Mouse (Mus musculus): ENCODE data around the gene Zranb3. TPM values are rescaled to one million over a fixed set of nuclear protein-coding genes. Genes with fewer than 3 reads are reported as not detected.
"Not testable (repeated sequence)": the region's sequence is repeated elsewhere in the genome, so short reads cannot be mapped to it uniquely, and the experiment has no call there.

The Zranb3 gene
- polyA plus RNA-seq, 1 experiment from 2014 or later: 18.7 TPM

GRCm38 (mm10) chr1:127954800-127955199 is 148.0 kb downstream of the Zranb3 start:
- no peaks in the 10 kb centered on the region for H3K36me3 ChIP-seq (ENCODE audit: control insufficient read depth, insufficient read depth, low read length)
- 0 out of 2 replicates have a peak, but pooled peaks cover 2% of the 10 kb centered on the region for H3K4me1 ChIP-seq (replicated peaks; ENCODE audit: control insufficient read depth, insufficient read depth, low read length)
- H3K27me3 ChIP-seq (ENCODE audit: control insufficient read depth, insufficient read depth, low read length): no peaks in the 10 kb centered on the region
- no peak overlapping the region for H3K4me2 ChIP-seq (ENCODE audit: low read depth, low read length, severe bottlenecking)
- H3K27ac ChIP-seq (ENCODE audit: low read depth, low read length): no peak overlapping the region
- H3K4me3 ChIP-seq (ENCODE audit: low read depth, low read length): no peak overlapping the region
- 89% methylated on average over 4 of the region's 4 CpGs for WGBS
- H3K9ac ChIP-seq (ENCODE audit: low read length): no peak overlapping the region
- H3K9me3 ChIP-seq (ENCODE audit: control insufficient read depth, low read length): no peaks in the 10 kb centered on the region
- DNase-seq (ENCODE audit: low spot score): no peak
- ATAC-seq (replicated peaks; ENCODE audit: low FRiP score): no peak

DNA sequence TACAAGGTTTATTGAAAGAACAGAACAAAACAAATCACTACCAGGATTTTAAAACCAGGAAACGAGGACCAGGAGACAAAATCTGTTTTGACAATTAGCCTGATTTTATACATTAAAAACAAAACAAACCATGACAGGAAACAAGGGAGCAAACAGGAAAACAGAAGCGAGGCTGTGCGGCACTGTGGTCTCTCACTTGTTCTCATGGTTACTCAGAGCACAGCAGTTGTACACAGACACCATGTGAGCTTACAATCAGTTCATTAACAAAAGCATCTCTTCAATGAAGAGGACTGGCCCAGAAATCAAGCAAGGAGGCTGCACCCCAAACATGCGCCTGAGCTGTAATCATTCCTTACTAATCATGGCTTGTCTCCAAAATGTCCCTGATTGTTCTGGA is 148.6 kb downstream of the Zranb3 start:
- H3K27me3 ChIP-seq (ENCODE audit: control insufficient read depth, insufficient read depth, low read length); H3K4me3 ChIP-seq (ENCODE audit: low read depth, low read length); H3K9ac ChIP-seq (ENCODE audit: low read length); DNase-seq (ENCODE audit: low spot score); H3K4me2 ChIP-seq (ENCODE audit: low read depth, low read length, severe bottlenecking); H3K4me1 ChIP-seq (replicated peaks; ENCODE audit: control insufficient read depth, insufficient read depth, low read length); H3K9me3 ChIP-seq (ENCODE audit: control insufficient read depth, low read length); H3K36me3 ChIP-seq (ENCODE audit: control insufficient read depth, insufficient read depth, low read length); H3K27ac ChIP-seq (ENCODE audit: low read depth, low read length); ATAC-seq (replicated peaks; ENCODE audit: low FRiP score): not testable (repeated sequence)
- 91% methylated on average over 4 of the region's 4 CpGs for WGBS

- no peak overlapping the region for H3K27ac ChIP-seq (ENCODE audit: low read depth, low read length)
- 93% methylated on average over 4 of the region's 4 CpGs for WGBS
- no peak overlapping the region for H3K4me2 ChIP-seq (ENCODE audit: low read depth, low read length, severe bottlenecking)
- H3K9ac ChIP-seq (ENCODE audit: low read length): no peak overlapping the region
- DNase-seq (ENCODE audit: low spot score) (no peak), ATAC-seq (replicated peaks; ENCODE audit: low FRiP score) (no peak)
- no peaks in the 10 kb centered on the region for H3K9me3 ChIP-seq (ENCODE audit: control insufficient read depth, low read length)
- H3K27me3 ChIP-seq (ENCODE audit: control insufficient read depth, insufficient read depth, low read length): no peaks in the 10 kb centered on the region
- no peaks in the 10 kb centered on the region for H3K4me1 ChIP-seq (replicated peaks; ENCODE audit: control insufficient read depth, insufficient read depth, low read length)
- H3K36me3 ChIP-seq (ENCODE audit: control insufficient read depth, insufficient read depth, low read length): no peaks in the 10 kb centered on the region
- no peak overlapping the region for H3K4me3 ChIP-seq (ENCODE audit: low read depth, low read length)
These were observed 150.6 kb downstream of the Zranb3 start for GRCm38 (mm10) chr1:127952276-127952675.

DNA sequence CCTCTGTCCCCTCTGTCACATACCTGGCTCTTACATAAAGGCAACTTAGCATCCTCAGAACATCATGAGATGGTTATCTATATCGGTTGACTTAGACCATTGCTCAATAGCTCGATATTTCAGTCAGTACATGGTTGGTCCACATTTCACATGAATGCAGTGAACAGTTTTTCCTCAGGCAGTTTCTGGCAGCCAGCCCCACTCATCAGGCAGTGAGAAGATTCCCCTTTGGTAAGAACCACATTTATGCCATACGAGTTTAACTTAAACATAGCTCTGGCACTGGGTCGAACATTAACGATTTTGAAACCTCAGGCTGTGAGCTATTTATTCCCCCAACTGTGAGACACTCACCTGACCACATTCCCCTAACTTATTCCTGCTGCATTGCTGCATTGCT is 154.1 kb downstream of the Zranb3 start:
- Histone ChIP-seq H3K27me3 (ENCODE audit: control insufficient read depth, insufficient read depth, low read length) (no peaks in the 10 kb centered on the region), H3K4me2 (ENCODE audit: low read depth, low read length, severe bottlenecking) (no peak overlapping the region), H3K36me3 (ENCODE audit: control insufficient read depth, insufficient read depth, low read length) (no peaks in the 10 kb centered on the region; the same call in 1 of the 2 replicates), H3K4me3 (ENCODE audit: low read depth, low read length) (no peak overlapping the region), H3K9me3 (ENCODE audit: control insufficient read depth, low read length) (no peaks in the 10 kb centered on the region), H3K9ac (ENCODE audit: low read length) (no peak overlapping the region), H3K4me1 (replicated peaks; ENCODE audit: control insufficient read depth, insufficient read depth, low read length) (no peaks in the 10 kb centered on the region), H3K27ac (ENCODE audit: low read depth, low read length) (no peak overlapping the region)
- ATAC-seq (replicated peaks; ENCODE audit: low FRiP score) (no peak), DNase-seq (ENCODE audit: low spot score) (no peak)
- 93% methylated on average over 5 of the region's 5 CpGs for WGBS

DNA sequence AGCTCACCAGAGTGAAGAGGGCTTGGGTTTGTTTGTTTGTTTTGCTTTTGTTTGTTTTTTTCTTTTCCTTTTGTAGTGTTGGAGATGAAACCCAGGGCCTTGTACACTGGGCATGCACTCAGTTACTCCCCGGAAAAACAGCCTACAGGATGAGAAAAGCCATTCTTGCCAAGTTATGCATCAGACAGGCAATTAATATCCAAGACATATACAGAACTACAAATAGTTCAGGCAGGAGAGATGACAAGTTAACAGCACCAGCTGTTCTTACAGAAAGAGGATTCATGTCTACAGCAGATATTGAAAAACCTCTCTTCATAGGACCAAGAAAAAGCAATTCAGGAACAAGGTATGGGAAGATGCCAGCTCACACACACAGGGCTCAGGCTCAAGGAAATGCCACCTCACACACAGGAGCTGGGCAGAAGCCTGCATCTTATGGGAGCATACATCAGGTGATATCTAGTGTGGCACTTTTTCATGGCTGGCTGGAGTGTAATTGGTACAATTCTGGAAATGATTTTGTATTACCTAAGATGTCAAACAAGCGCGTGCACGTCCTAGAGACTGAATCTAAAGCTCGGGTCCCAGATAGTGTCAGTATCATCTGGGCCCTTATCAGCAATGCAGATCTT is 156.1 kb downstream of the Zranb3 start:
- 94% methylated on average over 5 of the region's 5 CpGs for WGBS
- Histone ChIP-seq H3K9me3 (ENCODE audit: control insufficient read depth, low read length) (no peaks in the 10 kb centered on the region), H3K27ac (ENCODE audit: low read depth, low read length) (no peak overlapping the region), H3K9ac (ENCODE audit: low read length) (no peak overlapping the region), H3K36me3 (ENCODE audit: control insufficient read depth, insufficient read depth, low read length) (peaks cover 4% of the 10 kb centered on the region; the same call in 1 of the 2 replicates), H3K4me1 (replicated peaks; ENCODE audit: control insufficient read depth, insufficient read depth, low read length) (no peaks in the 10 kb centered on the region), H3K4me3 (ENCODE audit: low read depth, low read length) (no peak overlapping the region), H3K4me2 (ENCODE audit: low read depth, low read length, severe bottlenecking) (no peak overlapping the region), H3K27me3 (ENCODE audit: control insufficient read depth, insufficient read depth, low read length) (no peaks in the 10 kb centered on the region)
- DNase-seq (ENCODE audit: low spot score): no peak
- no peak for ATAC-seq (replicated peaks; ENCODE audit: low FRiP score)

DNA sequence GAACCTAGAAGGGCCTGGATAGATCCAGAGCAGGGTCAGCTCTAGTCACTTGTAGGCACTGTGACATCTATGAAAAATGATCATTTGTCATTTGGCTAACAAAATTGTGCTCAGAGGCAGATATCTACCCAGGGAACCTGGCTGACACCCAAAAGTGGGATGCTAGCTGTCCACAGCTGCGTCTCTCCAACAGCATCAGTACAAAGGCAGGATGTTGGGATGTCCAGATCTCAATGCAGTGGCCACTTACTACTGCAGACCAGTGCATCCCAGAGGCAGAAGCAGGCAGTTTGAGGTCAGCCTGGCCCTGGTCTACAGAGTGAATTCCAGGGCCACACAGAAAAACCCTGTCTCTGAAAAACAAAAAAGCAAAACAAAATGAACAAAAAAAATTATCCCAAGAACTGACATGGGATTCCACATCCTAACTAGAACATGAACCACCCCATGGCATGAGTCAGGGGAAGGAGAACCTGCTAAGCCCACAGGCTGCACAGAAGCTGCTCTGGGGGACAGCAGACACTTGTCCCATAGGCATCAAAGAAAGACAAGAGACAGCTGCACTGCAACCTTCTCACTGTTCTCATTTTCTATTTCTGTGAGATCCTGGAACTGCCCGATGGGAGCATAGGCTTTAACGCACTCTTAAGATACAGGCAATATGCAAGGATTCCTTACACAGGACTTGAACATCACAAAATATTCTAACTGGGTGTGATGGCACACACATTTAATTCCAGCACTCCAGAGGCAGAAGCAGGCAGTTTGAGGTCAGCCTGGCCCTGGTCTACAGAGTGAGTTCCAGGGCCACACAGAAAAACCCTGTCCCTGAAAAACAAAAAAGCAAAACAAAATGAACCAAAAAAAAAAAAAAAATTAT is 156.9 kb downstream of the Zranb3 start:
- 90% methylated on average over 3 of the region's 3 CpGs for WGBS
- Histone ChIP-seq H3K36me3 (ENCODE audit: control insufficient read depth, insufficient read depth, low read length) (peaks cover 4% of the 10 kb centered on the region; the same call in 1 of the 2 replicates), H3K9me3 (ENCODE audit: control insufficient read depth, low read length) (no peaks in the 10 kb centered on the region), H3K4me2 (ENCODE audit: low read depth, low read length, severe bottlenecking) (no peak overlapping the region), H3K4me3 (ENCODE audit: low read depth, low read length) (no peak overlapping the region), H3K4me1 (replicated peaks; ENCODE audit: control insufficient read depth, insufficient read depth, low read length) (no peaks in the 10 kb centered on the region), H3K27ac (ENCODE audit: low read depth, low read length) (no peak overlapping the region), H3K9ac (ENCODE audit: low read length) (no peak overlapping the region), H3K27me3 (ENCODE audit: control insufficient read depth, insufficient read depth, low read length) (no peaks in the 10 kb centered on the region)
- no peak for DNase-seq (ENCODE audit: low spot score)
- no peak for ATAC-seq (replicated peaks; ENCODE audit: low FRiP score)

DNA sequence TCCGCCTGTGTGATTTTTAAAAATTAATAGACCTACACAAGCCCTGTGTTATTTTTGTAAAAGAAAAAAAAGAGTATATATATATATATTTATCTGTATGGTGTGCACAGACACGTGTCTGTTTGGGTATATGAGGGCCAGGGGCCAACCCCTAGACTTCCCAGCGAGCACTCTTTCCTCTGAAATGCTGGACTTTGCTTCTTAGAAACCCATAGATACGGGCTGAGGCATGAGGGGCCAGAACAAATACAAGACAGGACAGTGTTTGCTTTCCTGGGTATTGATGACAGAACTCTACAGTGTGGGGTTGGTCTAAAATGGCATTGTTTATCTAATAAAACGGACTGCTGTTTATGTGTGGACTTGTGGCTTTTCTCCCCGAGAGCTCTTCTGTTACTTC is 159.3 kb downstream of the Zranb3 start:
- peaks cover 16% of the 10 kb centered on the region for H3K36me3 ChIP-seq (ENCODE audit: control insufficient read depth, insufficient read depth, low read length)
- H3K27ac ChIP-seq (ENCODE audit: low read depth, low read length): no peak overlapping the region
- WGBS: 89% methylated on average over 6 of the region's 6 CpGs
- ATAC-seq (replicated peaks; ENCODE audit: low FRiP score) (no peak), DNase-seq (ENCODE audit: low spot score) (no peak)
- no peak overlapping the region for H3K9ac ChIP-seq (ENCODE audit: low read length)
- H3K27me3 ChIP-seq (ENCODE audit: control insufficient read depth, insufficient read depth, low read length): no peaks in the 10 kb centered on the region
- H3K4me1 ChIP-seq (replicated peaks; ENCODE audit: control insufficient read depth, insufficient read depth, low read length): no peaks in the 10 kb centered on the region
- H3K9me3 ChIP-seq (ENCODE audit: control insufficient read depth, low read length): no peaks in the 10 kb centered on the region
- no peak overlapping the region for H3K4me2 ChIP-seq (ENCODE audit: low read depth, low read length, severe bottlenecking)
- no peak overlapping the region for H3K4me3 ChIP-seq (ENCODE audit: low read depth, low read length)

GRCm38 (mm10) chr1:127942231-127942630 is 160.6 kb downstream of the Zranb3 start:
- Histone ChIP-seq H3K4me1 (replicated peaks; ENCODE audit: control insufficient read depth, insufficient read depth, low read length) (no peaks in the 10 kb centered on the region), H3K27ac (ENCODE audit: low read depth, low read length) (no peak overlapping the region), H3K4me3 (ENCODE audit: low read depth, low read length) (no peak overlapping the region), H3K36me3 (ENCODE audit: control insufficient read depth, insufficient read depth, low read length) (peaks cover 16% of the 10 kb centered on the region), H3K27me3 (ENCODE audit: control insufficient read depth, insufficient read depth, low read length) (no peaks in the 10 kb centered on the region), H3K4me2 (ENCODE audit: low read depth, low read length, severe bottlenecking) (no peak overlapping the region), H3K9ac (ENCODE audit: low read length) (no peak overlapping the region), H3K9me3 (ENCODE audit: control insufficient read depth, low read length) (no peaks in the 10 kb centered on the region)
- WGBS: 96% methylated on average over 10 of the region's 10 CpGs
- DNase-seq (ENCODE audit: low spot score) (no peak), ATAC-seq (replicated peaks; ENCODE audit: low FRiP score) (no peak)

Data from forebrain, embryonic 11.5 days (tissue).